ENCODE assay signal across 8 mouse cellular contexts in the genomic region with DNA sequence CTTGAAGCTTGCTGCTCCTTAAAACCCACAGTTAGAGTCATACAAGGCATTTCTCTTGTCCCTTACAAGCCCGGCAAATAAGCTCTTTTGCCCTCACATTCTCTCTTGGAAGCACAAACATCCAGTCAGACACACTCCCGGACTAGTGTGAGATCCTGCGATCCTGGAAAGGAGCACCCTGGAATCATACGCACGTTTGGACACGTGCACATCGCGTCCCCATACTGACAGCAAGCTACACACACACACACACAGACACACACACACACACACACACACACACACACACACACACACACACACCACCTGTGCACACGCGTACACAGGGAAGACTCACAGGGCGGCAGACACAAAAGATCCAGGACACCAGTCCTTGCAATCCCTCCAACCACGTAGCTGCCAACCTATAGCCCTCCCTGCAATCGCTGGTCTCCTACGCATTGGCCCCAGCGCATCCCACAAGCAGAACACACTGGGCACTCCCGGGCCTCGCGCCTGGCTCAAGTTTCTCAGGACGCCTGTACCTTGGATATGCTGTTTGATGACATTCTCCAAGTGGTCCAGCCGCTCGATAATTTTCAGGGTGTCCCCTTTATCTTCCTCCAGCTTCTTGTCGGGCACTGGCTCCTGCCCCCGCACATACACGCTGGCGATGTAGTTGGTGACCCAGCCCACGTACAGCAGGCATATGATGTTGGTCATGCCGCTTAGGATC. TPM values are rescaled to one million over a fixed set of nuclear protein-coding genes. Genes with fewer than 3 reads are reported as not detected.
DNase-seq lines count a peak whose midpoint lies in the region; ATAC-seq and TF ChIP-seq lines count a peak whose summit lies in the region.

No protein-coding gene starts in this region.

- H3ac ChIP-seq in C2C12 (ENCODE audit: control insufficient read depth, insufficient read length, low read depth), result peak overlapping the region; percentile 53

- TF ChIP-seq CTCF in C2C12 (IDR thresholded peaks at IDR 0.05; ENCODE audit: control insufficient read depth, insufficient read depth, insufficient read length), result no peak

- no peaks in the 10 kb centered on the region for H3K27me3 ChIP-seq in C2C12 (ENCODE audit: control insufficient read depth, insufficient read depth, insufficient read length)
- peaks cover 29% of the 10 kb centered on the region for H3K27me3 ChIP-seq in embryonic facial prominence, embryonic 12.5 days
- H3K27me3 ChIP-seq in midbrain, embryonic 16.5 days (ENCODE audit: control insufficient read depth, insufficient read depth, low read depth, low read length), result no peaks in the 10 kb centered on the region

- H3K79me2 ChIP-seq in C2C12 (ENCODE audit: control insufficient read depth, insufficient read depth), result no peaks in the 10 kb centered on the region

- H3K36me3 ChIP-seq in C2C12 (ENCODE audit: control insufficient read depth, insufficient read depth), result no peaks in the 10 kb centered on the region
- no peaks in the 10 kb centered on the region for H3K36me3 ChIP-seq in embryonic facial prominence, embryonic 12.5 days
- H3K36me3 ChIP-seq in midbrain, embryonic 16.5 days (ENCODE audit: control insufficient read depth, insufficient read depth, low read length), result no peaks in the 10 kb centered on the region

- no peak overlapping the region for H3K4me3 ChIP-seq in C2C12 (ENCODE audit: insufficient read depth, poor library complexity, severe bottlenecking)
- H3K4me3 ChIP-seq in embryonic facial prominence, embryonic 12.5 days, result peak overlapping the region; percentile 44
- H3K4me3 ChIP-seq in midbrain, embryonic 16.5 days (ENCODE audit: low read depth, low read length), result peak overlapping the region; percentile 60

- H3K79me3 ChIP-seq in C2C12 (ENCODE audit: low read depth), result no peaks in the 10 kb centered on the region

- WGBS in embryonic facial prominence, embryonic 12.5 days, result 16% methylated on average over 27 of the region's 27 CpGs
- WGBS in midbrain, embryonic 16.5 days, result 11% methylated on average over 27 of the region's 27 CpGs

- H3K9ac ChIP-seq in embryonic facial prominence, embryonic 12.5 days, result peak overlapping the region; percentile 49
- H3K9ac ChIP-seq in midbrain, embryonic 16.5 days (ENCODE audit: low read depth, low read length), result peak overlapping the region; percentile 70

- H3K27ac ChIP-seq in embryonic facial prominence, embryonic 12.5 days, result no peak overlapping the region
- peak overlapping the region; percentile 58 for H3K27ac ChIP-seq in midbrain, embryonic 16.5 days (ENCODE audit: low read length)

- H3K4me2 ChIP-seq in embryonic facial prominence, embryonic 12.5 days (replicated peaks), result peak overlapping the region; percentile 97
- H3K4me2 ChIP-seq in midbrain, embryonic 16.5 days (ENCODE audit: low read length), result peak overlapping the region; percentile 98

- peaks cover 7% of the 10 kb centered on the region for H3K4me1 ChIP-seq in embryonic facial prominence, embryonic 12.5 days
- H3K4me1 ChIP-seq in midbrain, embryonic 16.5 days (ENCODE audit: control insufficient read depth, insufficient read depth, low read length), result peaks cover 11% of the 10 kb centered on the region

- ATAC-seq in embryonic facial prominence, embryonic 12.5 days (ENCODE audit: insufficient number of reproducible peaks, insufficient read depth, low FRiP score, low TSS enrichment), result no peak
- peak; percentile 19; the same call in 1 of the 2 replicates for ATAC-seq in midbrain, embryonic 16.5 days

- no peaks in the 10 kb centered on the region for H3K9me3 ChIP-seq in embryonic facial prominence, embryonic 12.5 days
- H3K9me3 ChIP-seq in midbrain, embryonic 16.5 days (replicated peaks; ENCODE audit: control insufficient read depth, low read length, poor library complexity, severe bottlenecking), result no peaks in the 10 kb centered on the region

- peak; percentile 47 for DNase-seq in Muller cell, postnatal 12 days (ENCODE audit: inconsistent ontology term)
- DNase-seq in heart, postnatal 4 days, result peak; percentile 40
- peak; percentile 24 to 45 for DNase-seq in layer of hippocampus, postnatal 25 days (ENCODE audit: extremely low spot score in 1 of 2, low spot score in 1 of 2)
- no peak for DNase-seq in yolk sac, embryonic 10.5 days (ENCODE audit: low spot score)
- DNase-seq in gastrocnemius, adult 18-20 months (ENCODE audit: low spot score), result no peak

TF ChIP-seq in C2C12, 6 proteins besides CTCF, POLR2A, EP300 and RAD21:
- TF ChIP-seq MYOG (IDR thresholded peaks at IDR 0.05; ENCODE audit: control insufficient read depth, extremely low read depth, insufficient read length) (no peak), MAX (IDR thresholded peaks at IDR 0.05) (no peak), FOSL1 (IDR thresholded peaks at IDR 0.05; ENCODE audit: insufficient read depth, low read length, poor library complexity, severe bottlenecking) (no peak), USF1 (IDR thresholded peaks at IDR 0.05; ENCODE audit: low read depth) (no peak), MYOD1 (IDR thresholded peaks at IDR 0.05; ENCODE audit: control insufficient read depth, insufficient read length, low read depth) (no peak), CEBPB (IDR thresholded peaks at IDR 0.05; ENCODE audit: low read depth) (no peak)

RNA-seq across cellular contexts. Expression of a gene that starts 0.8 kb away (rescaled TPM):
- polyA plus RNA-seq in C2C12 (2012; fragmentation: generic; extraction: Trizol), result 11.9 TPM
- 12.4 and 12.6 TPM in 2 replicates for polyA plus RNA-seq in embryonic facial prominence, embryonic 12.5 days (2016; fragmentation: Nextera tagmentation; extraction: Ambion mirVana)
- total RNA-seq in heart, postnatal 4 days (2021), result 10 to 100 TPM; 19.3 to 21.5 TPM
- total RNA-seq in layer of hippocampus, postnatal 25 days (2021), result 10 to 100 TPM; 59.3 to 59.6 TPM
- polyA plus RNA-seq in midbrain, embryonic 16.5 days (2015; fragmentation: Nextera tagmentation; extraction: Ambion mirVana), result 19.8 and 20.8 TPM in 2 replicates
- 1 to 10 TPM; 2.6 to 3.2 TPM for total RNA-seq in gastrocnemius, adult 18-20 months (2021)

Comparison
In these comparisons a context has a peak if more than half of its experiments do, and no peak if none do; other contexts are left out.
1. DNase-seq: peak in Muller cell, postnatal 12 days (single experiment), heart, postnatal 4 days (single experiment) and layer of hippocampus, postnatal 25 days (2 of 2); none in yolk sac, embryonic 10.5 days (single experiment) and gastrocnemius, adult 18-20 months (single experiment).
2. RNA of a gene that starts 0.8 kb away (total RNA-seq): 59.3 to 59.6 TPM in layer of hippocampus, postnatal 25 days and 19.3 to 21.5 TPM in heart, postnatal 4 days; 2.6 to 3.2 TPM in gastrocnemius, adult 18-20 months; every median in the first group is over 4 times any median in the second.